Mouse (Mus musculus): ENCODE results near the gene Tarbp2.

- TF ChIP-seq CTCF (IDR thresholded peaks at IDR 0.05; ENCODE audit: control insufficient read depth, insufficient read depth, insufficient replicate concordance, low read depth, low read length) (no peak), POLR2A (IDR thresholded peaks at IDR 0.05; ENCODE audit: control insufficient read depth, low read depth, low read length) (no peak)
These were observed 43.5 kb upstream of the Tarbp2 start for GRCm38 (mm10) chr15:102474520-102474919.
